Mouse (Mus musculus): Measurements from ENCODE around the gene A630023A22Rik. TPM values are rescaled to one million over a fixed set of nuclear protein-coding genes. Genes with fewer than 3 reads are reported as not detected.

The A630023A22Rik gene
- total RNA-seq, 1 experiment from 2014 or later = not detected

GRCm38 (mm10) chr14:34091475-34091874 lies 11.1 kb downstream of the A630023A22Rik start:
- no peak for ATAC-seq (replicated peaks; ENCODE audit: insufficient number of reproducible peaks, low FRiP score, low TSS enrichment, poor library complexity, severe bottlenecking)

GRCm38 (mm10) chr14:34089796-34090195 lies 12.8 kb downstream of the A630023A22Rik start:
- ATAC-seq (replicated peaks; ENCODE audit: insufficient number of reproducible peaks, low FRiP score, low TSS enrichment, poor library complexity, severe bottlenecking) = no peak

DNA sequence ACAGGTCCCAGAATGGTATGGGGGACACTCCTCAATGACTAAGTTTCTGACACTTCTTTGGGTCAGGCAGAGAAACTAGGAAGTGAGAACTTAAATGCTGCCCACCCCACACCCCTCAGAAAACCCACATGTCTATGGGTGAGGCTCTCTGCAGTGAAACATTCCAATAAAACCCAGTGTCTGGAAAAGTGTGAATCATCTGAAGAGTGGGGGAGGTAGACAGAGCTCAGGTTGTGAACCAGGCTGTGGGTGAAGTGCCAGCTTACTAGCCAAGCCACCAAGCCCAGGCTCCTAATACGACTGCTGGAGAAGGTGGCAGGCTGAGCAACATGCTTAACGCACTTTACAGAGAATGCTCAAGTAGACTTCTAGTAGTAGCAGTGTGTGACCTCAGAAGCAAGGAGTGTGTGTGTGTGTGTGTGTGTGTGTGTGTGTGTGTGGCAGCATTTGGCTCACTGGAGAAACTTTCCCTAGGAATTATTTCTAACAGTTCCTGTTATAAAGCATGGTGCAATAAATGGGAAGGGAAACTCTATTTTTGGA lies 14.6 kb downstream of the A630023A22Rik start:
- no peak for ATAC-seq (replicated peaks; ENCODE audit: insufficient number of reproducible peaks, low FRiP score, low TSS enrichment, poor library complexity, severe bottlenecking)

DNA sequence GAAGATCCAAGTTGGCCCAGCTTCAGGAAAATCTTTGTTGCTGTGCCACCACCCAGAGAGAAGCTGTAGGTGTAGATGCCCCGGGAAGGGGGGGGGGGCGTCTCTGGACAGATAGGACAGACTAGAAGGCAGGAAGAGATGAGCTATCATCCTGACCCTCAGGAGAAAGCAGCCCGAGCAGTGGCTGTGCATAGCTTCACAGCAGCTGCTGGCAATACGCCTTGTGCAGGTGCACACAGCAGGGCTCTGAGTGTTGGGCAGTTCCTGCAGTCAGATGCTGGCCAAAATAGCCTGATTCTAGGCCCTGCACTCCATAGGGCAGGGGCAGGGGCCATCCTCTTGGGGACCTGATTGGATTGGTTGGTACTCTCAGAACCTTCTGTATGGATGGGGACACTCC lies 15.7 kb downstream of the A630023A22Rik start:
- no peak for ATAC-seq (replicated peaks; ENCODE audit: insufficient number of reproducible peaks, low FRiP score, low TSS enrichment, poor library complexity, severe bottlenecking)

DNA sequence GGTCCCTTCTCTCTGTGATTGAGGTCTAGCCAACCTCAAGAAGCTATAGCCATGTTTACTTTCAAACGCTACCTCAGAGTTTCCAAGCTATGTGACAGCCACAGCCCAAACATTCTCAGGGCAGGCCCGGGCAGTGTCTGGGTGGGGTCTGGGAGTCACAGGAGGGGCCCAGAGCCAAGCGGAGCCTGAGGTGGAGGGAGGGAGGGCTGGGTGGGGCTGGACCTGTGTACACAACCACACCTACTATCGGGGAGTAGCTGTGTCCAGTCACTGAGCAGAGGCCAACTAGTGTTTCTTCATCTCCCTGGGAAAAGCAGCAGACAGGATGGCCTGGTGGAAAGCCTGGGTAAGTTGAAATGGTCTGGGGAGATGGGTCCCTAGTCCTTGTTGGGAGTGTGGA lies 16.8 kb downstream of the A630023A22Rik start, which contains the start of gene Anxa8:
Gene Anxa8, plus strand, starts transcription at position 251 of the 400 bp plus-strand sequence.
- no peak for ATAC-seq (replicated peaks; ENCODE audit: insufficient number of reproducible peaks, low FRiP score, low TSS enrichment, poor library complexity, severe bottlenecking)

DNA sequence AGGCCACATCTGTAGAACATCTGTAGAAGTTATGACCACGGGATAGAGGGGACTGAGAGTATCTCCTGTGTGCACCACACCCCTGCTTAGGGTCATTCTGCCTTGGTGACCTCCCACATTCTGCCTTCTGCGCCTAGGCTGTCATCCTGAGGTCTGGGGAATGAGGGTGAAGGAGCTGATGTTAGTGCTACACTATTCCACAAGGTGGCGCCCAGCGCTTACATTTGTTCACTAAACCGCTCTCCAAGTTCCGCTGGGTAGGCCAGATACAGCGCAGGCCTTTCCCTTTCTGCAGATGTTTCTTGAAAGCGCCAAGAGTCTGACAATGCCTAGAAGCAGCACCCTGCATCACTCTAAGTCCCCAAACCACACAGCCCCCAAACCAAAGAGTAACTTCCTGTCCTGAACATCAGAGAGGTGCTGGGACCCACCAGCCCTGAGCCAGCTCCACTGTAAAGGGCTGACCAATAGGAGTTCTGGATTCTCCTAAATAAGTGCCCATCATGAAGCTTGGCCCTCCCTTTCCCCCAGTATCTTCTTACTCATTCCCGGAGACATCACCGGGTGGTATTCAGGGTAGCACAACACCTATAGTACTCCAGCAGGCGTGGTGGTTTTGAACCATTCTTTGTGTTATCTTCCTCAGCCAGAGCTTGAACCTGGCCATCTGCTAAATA lies 22.1 kb downstream of the A630023A22Rik start:
- ATAC-seq (replicated peaks; ENCODE audit: insufficient number of reproducible peaks, low FRiP score, low TSS enrichment, poor library complexity, severe bottlenecking) = 0 out of 2 replicates have a peak, but pooled peaks have one; percentile 38

GRCm38 (mm10) chr14:34078293-34078692 lies 24.3 kb downstream of the A630023A22Rik start:
- ATAC-seq (replicated peaks; ENCODE audit: insufficient number of reproducible peaks, low FRiP score, low TSS enrichment, poor library complexity, severe bottlenecking) = no peak

- no peak for ATAC-seq (replicated peaks; ENCODE audit: insufficient number of reproducible peaks, low FRiP score, low TSS enrichment, poor library complexity, severe bottlenecking)
These were observed 25.3 kb downstream of the A630023A22Rik start for GRCm38 (mm10) chr14:34077222-34077621.

- no peak for ATAC-seq (replicated peaks; ENCODE audit: insufficient number of reproducible peaks, low FRiP score, low TSS enrichment, poor library complexity, severe bottlenecking)
These were observed 27.2 kb downstream of the A630023A22Rik start for GRCm38 (mm10) chr14:34075346-34075745.

DNA sequence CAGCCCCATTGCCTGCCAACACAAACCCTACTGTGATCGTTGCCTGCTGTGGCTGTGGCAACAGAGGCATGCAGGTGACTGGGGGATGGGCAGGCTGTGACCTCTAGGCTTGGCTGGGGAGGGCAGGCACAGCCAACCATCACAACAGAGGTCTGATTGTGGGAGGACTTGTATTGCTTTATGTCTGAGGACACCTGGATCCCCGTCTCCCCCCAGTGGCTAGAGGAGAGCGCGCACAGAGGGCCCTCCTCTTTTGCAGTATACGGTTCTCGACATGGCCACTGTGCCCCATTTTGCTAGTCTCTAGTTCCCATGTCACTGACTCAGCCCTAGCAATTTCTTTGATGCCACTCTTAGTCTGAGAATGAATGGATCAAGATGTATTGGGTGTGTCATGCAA lies 30.9 kb downstream of the A630023A22Rik start:
- ATAC-seq (replicated peaks; ENCODE audit: insufficient number of reproducible peaks, low FRiP score, low TSS enrichment, poor library complexity, severe bottlenecking) = no peak

DNA sequence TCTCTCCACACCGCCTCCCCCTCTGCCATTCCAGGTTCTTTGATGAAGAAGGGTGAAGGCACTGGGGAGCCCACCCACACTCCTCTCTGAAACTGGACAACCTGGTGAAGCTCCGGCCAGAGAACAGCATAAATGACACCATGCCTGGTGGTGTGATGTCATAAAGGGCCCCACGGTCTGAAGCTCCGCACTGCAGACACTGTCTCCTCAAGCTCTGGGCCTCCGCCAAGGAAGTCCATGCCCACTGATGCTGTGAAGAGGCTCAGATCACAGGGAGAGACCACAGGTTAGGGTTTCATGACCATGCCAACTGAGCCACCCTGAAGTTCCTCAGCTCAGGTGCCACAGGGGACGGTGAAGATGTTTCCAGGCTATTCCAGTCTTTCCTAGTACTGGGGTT lies 50.0 kb downstream of the A630023A22Rik start, which contains the start of gene Antxrl:
Gene Antxrl, plus strand, starts transcription at position 192 of the 400 bp plus-strand sequence.
- no peak for ATAC-seq (replicated peaks; ENCODE audit: insufficient number of reproducible peaks, low FRiP score, low TSS enrichment, poor library complexity, severe bottlenecking)

DNA sequence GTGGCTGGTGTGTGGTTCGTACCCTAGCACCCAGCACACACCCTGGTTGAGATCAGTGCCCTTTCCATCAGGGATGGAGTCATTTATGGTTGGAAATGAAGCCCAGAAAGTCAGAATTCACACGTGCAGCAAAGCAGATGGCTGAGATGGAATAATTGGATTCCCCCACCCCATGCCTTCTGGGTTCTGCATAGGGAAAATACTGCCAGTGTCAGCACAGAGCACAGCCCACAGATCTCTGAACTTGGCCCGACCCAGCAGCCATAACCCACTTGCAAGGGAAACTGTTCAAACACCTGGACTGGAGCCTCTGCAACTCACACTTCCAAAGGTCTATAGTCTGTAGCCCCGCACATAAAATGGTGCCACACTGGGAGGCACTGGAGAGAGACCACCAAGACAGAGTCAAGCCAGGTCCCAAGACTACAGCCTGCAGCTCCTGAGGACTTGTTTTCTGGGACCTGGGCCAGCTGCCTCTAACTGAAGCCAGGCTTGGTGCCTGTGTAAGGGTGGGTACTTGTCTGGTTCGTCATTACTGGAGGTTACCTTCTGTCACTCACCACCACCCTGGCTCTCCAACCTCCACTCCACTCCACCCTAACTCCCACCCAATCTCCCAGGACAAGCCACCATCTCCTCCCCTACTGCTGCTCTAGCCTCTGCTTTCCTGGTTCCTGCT lies 52.3 kb downstream of the A630023A22Rik start:
- no peak for ATAC-seq (replicated peaks; ENCODE audit: insufficient number of reproducible peaks, low FRiP score, low TSS enrichment, poor library complexity, severe bottlenecking)

GRCm38 (mm10) chr14:34043341-34043740 lies 59.2 kb downstream of the A630023A22Rik start:
- ATAC-seq (replicated peaks; ENCODE audit: insufficient number of reproducible peaks, low FRiP score, low TSS enrichment, poor library complexity, severe bottlenecking) = no peak

DNA sequence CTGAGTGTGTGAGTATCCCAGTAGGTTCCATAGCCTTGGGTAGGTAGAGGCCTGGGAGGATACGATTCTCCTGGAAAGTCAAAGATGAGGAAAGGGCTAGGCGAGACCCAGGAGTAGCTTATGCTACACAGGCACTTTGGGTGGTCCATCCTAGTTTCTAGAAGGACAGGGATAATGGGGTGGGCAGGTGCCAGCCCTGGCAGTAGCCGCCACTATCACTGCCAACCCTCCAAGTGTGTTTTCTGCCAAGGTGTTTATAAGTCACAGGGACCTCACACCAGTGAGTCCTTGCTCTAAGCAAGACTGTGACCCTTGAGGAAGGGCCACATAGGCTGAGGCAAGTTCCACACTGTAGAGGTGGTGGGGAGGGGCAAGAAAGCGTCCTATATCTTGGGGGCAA lies 61.3 kb downstream of the A630023A22Rik start:
- no peak for ATAC-seq (replicated peaks; ENCODE audit: insufficient number of reproducible peaks, low FRiP score, low TSS enrichment, poor library complexity, severe bottlenecking)

GRCm38 (mm10) chr14:34033841-34034610 lies 68.5 kb downstream of the A630023A22Rik start:
- no peak for ATAC-seq (replicated peaks; ENCODE audit: insufficient number of reproducible peaks, low FRiP score, low TSS enrichment, poor library complexity, severe bottlenecking)

- no peak for ATAC-seq (replicated peaks; ENCODE audit: insufficient number of reproducible peaks, low FRiP score, low TSS enrichment, poor library complexity, severe bottlenecking)
These were observed 75.8 kb downstream of the A630023A22Rik start for GRCm38 (mm10) chr14:34026710-34027109.

DNA sequence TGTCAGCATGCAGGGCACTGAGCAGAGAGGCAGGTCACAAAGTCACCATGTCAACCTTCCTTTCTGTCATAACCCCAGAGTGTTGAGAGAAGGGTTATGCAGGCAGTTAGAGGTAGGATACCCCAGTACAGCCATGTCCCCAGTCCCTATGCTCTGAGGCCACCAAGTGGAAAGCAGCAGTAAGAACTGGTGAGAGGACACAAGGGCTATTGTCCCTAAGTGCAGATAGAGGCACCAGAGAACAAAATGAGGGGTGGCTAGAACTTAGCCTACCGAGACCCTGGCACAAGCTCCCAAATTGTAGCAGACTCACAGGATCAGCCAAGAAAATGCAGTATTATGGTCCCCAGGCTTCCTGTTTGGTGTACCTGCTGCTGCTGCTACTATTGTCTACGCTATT lies 85.6 kb downstream of the A630023A22Rik start:
- no peak for ATAC-seq (replicated peaks; ENCODE audit: insufficient number of reproducible peaks, low FRiP score, low TSS enrichment, poor library complexity, severe bottlenecking)

GRCm38 (mm10) chr14:34016381-34016780 lies 86.2 kb downstream of the A630023A22Rik start, which contains the start of gene Gm5460:
Gene Gm5460, plus strand, starts transcription at chr14:34016758.
- no peak for ATAC-seq (replicated peaks; ENCODE audit: insufficient number of reproducible peaks, low FRiP score, low TSS enrichment, poor library complexity, severe bottlenecking)

DNA sequence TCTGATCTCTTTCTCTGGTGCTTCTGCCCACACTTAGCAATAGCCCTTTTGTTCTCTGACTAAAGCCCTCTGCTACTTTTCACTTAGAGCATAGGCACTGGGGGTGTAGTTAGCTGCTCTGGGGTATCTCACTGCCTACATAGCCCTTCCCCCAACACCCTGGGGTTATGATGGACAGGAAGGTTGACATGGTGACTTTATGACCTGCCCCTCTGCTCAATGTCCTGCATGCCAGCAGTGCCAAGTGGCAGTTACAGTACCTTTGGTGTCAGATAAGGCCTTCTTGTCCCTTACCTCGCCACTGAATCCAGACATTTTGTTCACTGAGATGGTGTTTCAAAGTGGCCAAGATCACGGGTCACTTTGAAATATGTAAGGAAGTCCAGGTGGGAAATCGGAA lies 87.5 kb downstream of the A630023A22Rik start, which contains the start of gene Gm30083:
Gene Gm30083, minus strand, starts transcription at position 120 of the 400 bp plus-strand sequence.
- ATAC-seq (replicated peaks; ENCODE audit: insufficient number of reproducible peaks, low FRiP score, low TSS enrichment, poor library complexity, severe bottlenecking) = no peak

All from monocyte, adult 5-6 weeks (primary cell).